ENCODE assay signal across 10 mouse cellular contexts in genomic region chr4:135240329-135240728, GRCm38 (mm10). TPM values are rescaled to one million over a fixed set of nuclear protein-coding genes. Genes with fewer than 3 reads are reported as not detected.
DNase-seq lines count a peak whose midpoint lies in the region; ATAC-seq and TF ChIP-seq lines count a peak whose summit lies in the region.
"Had no signal": no experiment of that assay in that cellular context is flagged by ENCODE, and none has a peak within 500 bp of the region (broad histone marks: within the 10 kb centered on the region; RNA-seq: fewer than 3 reads in every experiment).

No protein-coding gene starts in this region.

- H3K9ac ChIP-seq in hindbrain, embryonic 14.5 days, result no peak overlapping the region
- no peak overlapping the region for H3K9ac ChIP-seq in MEL (ENCODE audit: control insufficient read depth, low read depth, low read length, poor library complexity, severe bottlenecking)
- H3K9ac ChIP-seq in liver, embryonic 12.5 days, result peak overlapping the region; percentile 32; the same call in 1 of the 2 replicates
- H3K9ac ChIP-seq: lung, embryonic 15.5 days had no signal

- no peak overlapping the region for H3K4me2 ChIP-seq in hindbrain, embryonic 14.5 days (replicated peaks)
- H3K4me2 ChIP-seq in liver, embryonic 12.5 days, result peak overlapping the region; percentile 56
- H3K4me2 ChIP-seq: lung, embryonic 15.5 days had no signal

- 77% methylated on average over 3 of the region's 3 CpGs for WGBS in hindbrain, embryonic 14.5 days
- 84% methylated on average over 3 of the region's 3 CpGs for WGBS in hindbrain, embryonic 10.5 days
- 54% methylated on average over 3 of the region's 3 CpGs for WGBS in liver, embryonic 12.5 days (ENCODE audit: insufficient replicate concordance)

- intact Hi-C loops in left cerebral cortex, postnatal 36 days (cut with DNase I), result no loop called here
- intact Hi-C loops in left cerebral cortex, adult 2 months (cut with DNase I), result no loop called here

- peaks cover 19% of the 10 kb centered on the region for H3K79me2 ChIP-seq in MEL (ENCODE audit: control insufficient read depth, insufficient read depth, low read length, poor library complexity)

- H3K27ac ChIP-seq in hindbrain, embryonic 14.5 days, result 0 out of 2 replicates have a peak overlapping the region, but pooled peaks have one; percentile 17
- H3K27ac ChIP-seq in hindbrain, embryonic 10.5 days, result no peak overlapping the region
- H3K27ac ChIP-seq in MEL (ENCODE audit: control insufficient read depth, low read depth, low read length), result no peak overlapping the region
- H3K27ac ChIP-seq in liver, embryonic 12.5 days, result peak overlapping the region; percentile 85
- H3K27ac ChIP-seq in left cerebral cortex, adult 2 months, result no peak overlapping the region

- H3K4me1 ChIP-seq in hindbrain, embryonic 14.5 days (replicated peaks; ENCODE audit: control insufficient read depth, insufficient read depth, low read length), result peaks cover 5% of the 10 kb centered on the region; the same call in 1 of the 2 replicates
- peaks cover 17% of the 10 kb centered on the region for H3K4me1 ChIP-seq in hindbrain, embryonic 10.5 days (replicated peaks)
- H3K4me1 ChIP-seq in MEL (ENCODE audit: control insufficient read depth in 1 of 2, insufficient read depth in 2 of 2, low read length in 2 of 2), result peaks cover 41 to 50% of the 10 kb centered on the region in 2 experiments
- H3K4me1 ChIP-seq in liver, embryonic 12.5 days, result peaks cover 97% of the 10 kb centered on the region

- DNase-seq in hindbrain, embryonic 14.5 days (ENCODE audit: low spot score), result no peak
- DNase-seq in hindbrain, embryonic 10.5 days (ENCODE audit: low spot score), result no peak
- peak; percentile 88 for DNase-seq in A20 (ENCODE audit: low read depth, low spot score)
- peak; percentile 33 for DNase-seq in MEL (ENCODE audit: low read depth, low spot score)
- DNase-seq in left cerebral cortex, postnatal 36 days (ENCODE audit: low spot score in 2 of 2), result no peak
- no peak for DNase-seq in yolk sac, embryonic 10.5 days (ENCODE audit: low spot score)
- no peak for DNase-seq in left cerebral cortex, adult 2 months (ENCODE audit: extremely low spot score in 1 of 2, low spot score in 2 of 2)

- no peaks in the 10 kb centered on the region for H3K9me3 ChIP-seq in hindbrain, embryonic 14.5 days (ENCODE audit: control insufficient read depth, low read length)
- H3K9me3 ChIP-seq in hindbrain, embryonic 10.5 days, result no peaks in the 10 kb centered on the region
- H3K9me3 ChIP-seq in MEL (replicated peaks; ENCODE audit: insufficient read depth, low read length), result no peaks in the 10 kb centered on the region
- no peaks in the 10 kb centered on the region for H3K9me3 ChIP-seq in liver, embryonic 12.5 days (replicated peaks)
- H3K9me3 ChIP-seq: lung, embryonic 15.5 days had no signal

- no peaks in the 10 kb centered on the region for H3K36me3 ChIP-seq in hindbrain, embryonic 14.5 days (replicated peaks; ENCODE audit: control insufficient read depth, insufficient read depth)
- peaks cover 52% of the 10 kb centered on the region for H3K36me3 ChIP-seq in hindbrain, embryonic 10.5 days
- peaks cover 9 to 51% of the 10 kb centered on the region in 2 experiments for H3K36me3 ChIP-seq in MEL (ENCODE audit: control insufficient read depth in 1 of 2, insufficient read depth in 2 of 2, low read length in 2 of 2)
- H3K36me3 ChIP-seq in liver, embryonic 12.5 days, result peaks cover 42% of the 10 kb centered on the region

- TF ChIP-seq EP300 in MEL (IDR thresholded peaks at IDR 0.05; ENCODE audit: low read depth in 1 of 2, low read length in 2 of 2), result no peak; a peak in 1 of 4 replicates

- TF ChIP-seq CTCF in MEL (IDR thresholded peaks at IDR 0.05 in 2 of 3, conservative IDR thresholded peaks at IDR 0.05 in 1 of 3; ENCODE audit: control insufficient read depth in 1 of 3, insufficient read depth in 1 of 3, low read depth in 2 of 3, low read length in 3 of 3, poor library complexity in 1 of 3, severe bottlenecking in 1 of 3), result no peak
- TF ChIP-seq CTCF in left cerebral cortex, adult 2 months (IDR thresholded peaks at IDR 0.05), result no peak

- H3K4me3 ChIP-seq in hindbrain, embryonic 14.5 days (replicated peaks; ENCODE audit: low read length), result no peak overlapping the region
- H3K4me3 ChIP-seq in hindbrain, embryonic 10.5 days, result no peak overlapping the region
- no peak overlapping the region for H3K4me3 ChIP-seq in MEL (ENCODE audit: control insufficient read depth in 1 of 2, insufficient read depth in 1 of 2, low read depth in 2 of 2, low read length in 2 of 2)
- no peak overlapping the region for H3K4me3 ChIP-seq in liver, embryonic 12.5 days
- no peak overlapping the region for H3K4me3 ChIP-seq in left cerebral cortex, adult 2 months
- H3K4me3 ChIP-seq: erythroblast, embryonic 14.5 days; lung, embryonic 15.5 days had no signal

- H3K27me3 ChIP-seq in hindbrain, embryonic 14.5 days (ENCODE audit: control insufficient read depth, insufficient read depth, low read length), result no peaks in the 10 kb centered on the region
- H3K27me3 ChIP-seq in hindbrain, embryonic 10.5 days (ENCODE audit: insufficient read depth, poor library complexity, severe bottlenecking), result no peaks in the 10 kb centered on the region
- H3K27me3 ChIP-seq in MEL (ENCODE audit: control insufficient read depth in 1 of 2, insufficient read depth in 2 of 2, low read length in 2 of 2), result no peaks in the 10 kb centered on the region
- H3K27me3 ChIP-seq in liver, embryonic 12.5 days (replicated peaks), result no peaks in the 10 kb centered on the region
- H3K27me3 ChIP-seq: lung, embryonic 15.5 days had no signal

- no peak for ATAC-seq in hindbrain, embryonic 14.5 days (ENCODE audit: low FRiP score)
- no peak for ATAC-seq in liver, embryonic 12.5 days

- no peak for TF ChIP-seq RAD21 in MEL (IDR thresholded peaks at IDR 0.05; ENCODE audit: low read depth, low read length)

- no peak for TF ChIP-seq POLR2A in MEL (IDR thresholded peaks at IDR 0.05; ENCODE audit: control insufficient read depth in 1 of 2, insufficient read depth in 1 of 2, low read depth in 1 of 2, low read length in 2 of 2, poor library complexity in 1 of 2)

TF ChIP-seq in MEL, 35 proteins besides CTCF, POLR2A, EP300 and RAD21:
- TF ChIP-seq TBP (IDR thresholded peaks at IDR 0.05; ENCODE audit: low read depth, low read length), result no peak
- TF ChIP-seq MYC (IDR thresholded peaks at IDR 0.05; ENCODE audit: low read depth, low read length), result no peak
- TF ChIP-seq POLR2AphosphoS2 (IDR thresholded peaks at IDR 0.05; ENCODE audit: low read length), result no peak
- no peak for TF ChIP-seq UBTF (IDR thresholded peaks at IDR 0.05; ENCODE audit: borderline replicate concordance, insufficient read depth, low read depth, low read length)
- no peak for TF ChIP-seq MAX (IDR thresholded peaks at IDR 0.05; ENCODE audit: low read length)
- no peak for TF ChIP-seq ELF1 (IDR thresholded peaks at IDR 0.05; ENCODE audit: low read depth, low read length)
- no peak for TF ChIP-seq GATA1 (IDR thresholded peaks at IDR 0.05; ENCODE audit: low read depth, low read length)
- no peak for TF ChIP-seq GABPA (IDR thresholded peaks at IDR 0.05; ENCODE audit: low read depth, low read length)
- TF ChIP-seq MAFK (IDR thresholded peaks at IDR 0.05; ENCODE audit: borderline replicate concordance, low read depth, low read length), result no peak
- no peak for TF ChIP-seq ZKSCAN1 (IDR thresholded peaks at IDR 0.05; ENCODE audit: low read depth, low read length)
- TF ChIP-seq POLR2AphosphoS5 (IDR thresholded peaks at IDR 0.05; ENCODE audit: borderline replicate concordance, low read depth, low read length), result no peak
- no peak for TF ChIP-seq ZMIZ1 (IDR thresholded peaks at IDR 0.05; ENCODE audit: low read depth, low read length)
- no peak for TF ChIP-seq NELFE (IDR thresholded peaks at IDR 0.05; ENCODE audit: low read depth, low read length)
- no peak for TF ChIP-seq SMC3 (IDR thresholded peaks at IDR 0.05; ENCODE audit: low read depth, low read length)
- no peak for TF ChIP-seq KAT2A (conservative IDR thresholded peaks at IDR 0.05; ENCODE audit: low read depth, low read length)
- no peak for TF ChIP-seq TAL1 (IDR thresholded peaks at IDR 0.05; ENCODE audit: low read length)
- TF ChIP-seq NRF1 (IDR thresholded peaks at IDR 0.05; ENCODE audit: insufficient read depth, low read depth, low read length, poor library complexity, severe bottlenecking), result no peak
- no peak for TF ChIP-seq MEF2A (IDR thresholded peaks at IDR 0.05; ENCODE audit: extremely low read depth, insufficient replicate concordance, low read depth, low read length, poor library complexity, severe bottlenecking)

RNA-seq across cellular contexts. Expression of gene Clic4, which starts 32.3 kb away (rescaled TPM):
- polyA plus RNA-seq in hindbrain, embryonic 14.5 days (2014; fragmentation: Nextera tagmentation; extraction: Ambion mirVana), result 43.2 and 50.4 TPM in 2 replicates
- 184 and 220 TPM in 2 replicates for polyA plus RNA-seq in hindbrain, embryonic 10.5 days (2016; fragmentation: Nextera tagmentation; extraction: Ambion mirVana)
- total RNA-seq in MEL (2012; rRNA removed), result 32.9 and 51.1 TPM in 2 replicates
- 100 to 1,000 TPM in 1 of 2 experiments, 10 to 100 TPM in 1; 83.8 to 274 TPM for polyA plus RNA-seq in MEL (2012; ENCODE audit: insufficient read depth in 1 of 2, insufficient read length in 2 of 2, low read depth in 1 of 2, low replicate concordance in 2 of 2, missing spikeins in 1 of 2)
- 161 and 169 TPM in 2 replicates for polyA plus RNA-seq in liver, embryonic 12.5 days (2016; fragmentation: Nextera tagmentation; extraction: Ambion mirVana)
- 10 to 100 TPM; 33.8 to 36.2 TPM for total RNA-seq in left cerebral cortex, postnatal 36 days (2021)
- total RNA-seq in left cerebral cortex, adult 2 months (2021), result 10 to 100 TPM; 29.5 to 34.3 TPM

Comparison
In these comparisons a context has a peak if more than half of its experiments do, and no peak if none do; other contexts are left out.
1. H3K27ac ChIP-seq: peak in hindbrain, embryonic 14.5 days (single experiment) and liver, embryonic 12.5 days (single experiment); none in hindbrain, embryonic 10.5 days (single experiment), MEL (single experiment) and left cerebral cortex, adult 2 months (single experiment).
2. DNase-seq: peak in A20 (single experiment) and MEL (single experiment); none in hindbrain, embryonic 14.5 days (single experiment), hindbrain, embryonic 10.5 days (single experiment), left cerebral cortex, postnatal 36 days (0 of 2), yolk sac, embryonic 10.5 days (single experiment) and left cerebral cortex, adult 2 months (0 of 2).